Mouse (Mus musculus) urinary bladder, postnatal 14 days (tissue): ENCODE measurements around the gene A630076J17Rik.

ENCODE experiments used
- DNase-seq: peaks from one replicate; pipeline ENCODE4 v3.0.0; 2021; ENCODE audit warnings: low spot score

A630076J17Rik gene

GRCm38 (mm10) chr3:107276626-107277025 lies 46.2 kb downstream of the A630076J17Rik start:
- no peak for DNase-seq

- peak; percentile 89 for DNase-seq
These were observed 48.3 kb downstream of the A630076J17Rik start, which contains the start of gene Lamtor5 for GRCm38 (mm10) chr3:107278479-107279269. Gene Lamtor5, plus strand, starts transcription at chr3:107278858.
